Mouse (Mus musculus): Measurements from ENCODE around the gene Ssx2ip.
A peak's percentile ranks its signal among the peaks of the same experiment; 100 is the strongest.

Ssx2ip gene

DNA sequence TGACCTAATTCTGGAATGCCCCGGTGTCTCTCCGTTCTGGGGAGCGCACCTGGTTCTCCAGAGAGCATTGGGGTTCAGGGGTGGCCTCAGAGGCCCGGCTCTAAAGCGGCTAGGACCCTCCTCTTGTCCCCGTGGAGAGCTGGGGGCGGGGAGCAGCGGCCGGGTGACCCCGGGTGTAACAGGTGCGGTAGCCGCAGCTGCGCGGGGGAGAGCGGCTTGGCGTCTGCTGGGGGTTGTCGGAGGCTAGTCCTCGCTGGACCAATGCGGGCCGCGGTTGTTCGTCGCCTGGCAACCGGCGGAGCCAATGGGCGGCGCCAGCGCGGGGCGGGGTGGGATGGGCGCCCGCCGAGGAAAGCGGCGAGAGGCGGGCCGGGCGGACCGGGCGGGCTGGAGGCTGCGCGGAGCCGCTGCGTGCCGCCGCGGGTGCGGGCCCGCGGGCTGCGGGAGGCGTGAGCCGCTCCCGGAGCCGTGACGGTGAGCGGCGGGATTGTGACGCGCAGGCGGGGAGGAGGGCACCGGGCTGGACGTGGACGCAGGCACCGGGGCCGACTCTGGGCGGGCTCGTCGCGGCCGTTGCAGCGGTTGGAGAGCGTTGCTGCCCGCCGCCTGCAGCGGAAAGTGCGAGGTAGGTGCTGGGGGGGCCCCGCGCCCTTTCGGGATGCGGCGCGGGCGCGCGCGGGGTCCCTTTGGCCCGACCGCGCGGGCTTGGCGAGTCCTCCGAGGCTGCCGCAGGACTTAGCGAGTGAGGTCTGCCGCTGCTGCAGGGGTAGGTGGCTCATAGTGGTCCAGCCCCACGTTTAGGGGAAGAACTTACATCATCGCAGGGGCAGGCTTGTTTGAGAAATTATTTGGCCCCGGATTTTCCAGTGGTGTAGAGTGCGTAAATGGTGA, at the start of gene Ssx2ip:
Gene Ssx2ip (plus strand): TSS at position 332 of the 891 bp plus-strand sequence.
- DNase-seq (ENCODE audit: low spot score in 2 of 2) = peak; percentile 95 to 98

- no peak for DNase-seq (ENCODE audit: low spot score in 2 of 2)
Measured at GRCm38 (mm10) chr3:146355146-146355545, 49.3 kb upstream of the Ssx2ip start.

DNA sequence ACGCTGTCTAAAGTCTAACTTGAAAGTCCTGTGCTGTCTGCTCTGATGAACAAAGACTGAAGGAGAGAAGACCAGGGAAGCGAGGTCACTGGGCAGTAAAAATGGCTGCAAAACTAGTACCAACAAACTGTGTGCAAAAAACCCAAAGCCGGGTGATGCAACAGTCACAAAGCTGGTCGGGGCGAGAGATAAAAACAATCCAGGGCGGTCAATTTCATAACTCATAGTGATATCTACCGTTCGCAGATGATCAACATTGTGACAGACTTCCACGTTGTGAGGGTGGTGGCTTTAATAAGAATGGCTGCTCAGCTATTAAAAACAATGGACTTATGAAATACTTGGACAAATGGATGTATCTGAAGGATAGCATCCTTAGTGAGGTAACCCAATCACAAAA, 39.0 kb upstream of the Ssx2ip start:
- no peak for DNase-seq (ENCODE audit: low spot score in 2 of 2)

GRCm38 (mm10) chr3:146367058-146367457, 37.4 kb upstream of the Ssx2ip start:
- DNase-seq (ENCODE audit: low spot score in 2 of 2) = no peak

- DNase-seq (ENCODE audit: low spot score in 2 of 2) = no peak
Measured at GRCm38 (mm10) chr3:146370553-146371095, 33.8 kb upstream of the Ssx2ip start.

DNA sequence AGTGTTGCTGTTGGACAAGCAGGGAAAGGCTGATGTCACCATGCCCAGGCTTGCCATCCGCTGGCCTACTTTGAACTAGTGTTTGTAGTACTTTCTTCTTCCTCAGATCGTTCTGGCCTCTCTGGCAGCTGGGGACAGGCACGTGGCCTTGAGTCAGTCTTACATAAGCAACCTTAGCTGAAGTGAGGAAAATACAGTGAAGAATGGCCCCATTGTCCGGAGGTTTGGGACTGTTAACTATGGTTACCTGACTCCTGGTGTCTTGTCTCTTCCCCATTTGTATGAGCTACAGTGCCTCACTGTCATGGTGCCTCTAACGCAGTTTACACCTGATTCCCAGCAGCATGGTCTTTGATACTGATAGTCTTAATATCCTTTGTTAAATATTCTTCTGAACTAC, 33.2 kb upstream of the Ssx2ip start:
- DNase-seq (ENCODE audit: low spot score in 2 of 2) = no peak

DNA sequence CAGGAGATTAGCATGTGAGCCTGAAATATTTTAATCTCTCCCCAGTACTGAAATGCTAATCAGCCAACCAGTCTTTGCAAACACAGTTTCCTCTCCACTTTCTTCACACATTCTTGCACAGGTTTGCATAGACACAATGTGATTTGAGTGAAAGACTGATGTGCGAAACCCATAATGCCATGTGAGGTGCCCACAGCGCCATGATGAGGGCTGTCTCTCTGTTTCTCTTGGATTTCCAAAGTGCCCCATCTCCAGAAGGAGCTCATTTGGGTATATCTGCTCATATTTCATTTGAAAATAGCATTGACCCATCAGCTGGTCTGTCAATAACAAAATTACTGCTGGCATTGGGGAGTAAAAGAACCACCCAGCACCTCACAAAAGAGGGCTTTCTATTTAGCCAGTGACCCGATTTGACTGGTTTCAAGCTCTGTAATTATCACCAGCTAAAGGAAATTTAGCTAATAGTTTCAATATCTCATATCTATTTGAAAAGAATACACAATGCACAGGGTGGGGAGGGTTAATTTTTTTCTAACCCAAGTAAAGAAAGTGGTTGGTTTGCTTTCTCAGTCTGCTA, 29.8 kb upstream of the Ssx2ip start:
- DNase-seq (ENCODE audit: low spot score in 2 of 2) = no peak

- no peak for DNase-seq (ENCODE audit: low spot score in 2 of 2)
Measured at GRCm38 (mm10) chr3:146375224-146375657, 29.2 kb upstream of the Ssx2ip start.

DNA sequence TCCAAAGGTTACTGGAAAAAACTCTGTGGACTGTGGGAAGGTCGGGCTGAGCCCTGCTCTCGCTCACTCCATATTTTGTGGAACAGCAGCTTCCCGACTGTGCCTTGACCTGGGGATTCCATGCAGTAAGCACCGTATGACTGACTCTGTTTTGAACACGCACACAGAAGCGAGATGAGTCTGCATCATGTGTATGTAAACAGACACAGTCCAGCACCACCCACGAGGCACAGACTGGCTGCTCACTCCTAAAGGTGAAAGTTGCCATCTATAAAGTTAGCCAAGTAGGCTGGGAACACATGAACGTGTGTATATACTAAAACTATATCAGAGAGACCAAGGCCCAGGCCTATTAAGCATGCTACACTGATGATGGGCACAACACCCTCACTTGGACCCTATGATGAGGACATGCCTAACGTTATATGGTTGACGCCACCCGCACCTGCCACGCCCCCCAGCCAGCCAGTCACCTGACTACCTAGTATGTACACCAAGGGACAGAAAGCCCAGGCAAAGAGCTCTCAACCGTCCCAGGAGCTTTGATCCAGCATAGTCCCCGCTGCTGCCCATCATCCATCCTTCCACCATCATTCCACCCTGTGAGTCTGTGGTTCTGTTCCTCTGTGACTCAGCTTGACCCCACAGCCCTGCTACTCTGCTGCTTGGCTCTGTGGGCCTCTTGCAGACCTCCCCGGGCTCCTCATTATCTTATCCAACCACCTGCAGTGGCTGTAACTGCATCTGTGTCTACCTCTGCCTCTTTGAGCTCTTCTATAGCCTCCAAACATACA, 27.9 kb upstream of the Ssx2ip start:
- no peak for DNase-seq (ENCODE audit: low spot score in 2 of 2)

DNA sequence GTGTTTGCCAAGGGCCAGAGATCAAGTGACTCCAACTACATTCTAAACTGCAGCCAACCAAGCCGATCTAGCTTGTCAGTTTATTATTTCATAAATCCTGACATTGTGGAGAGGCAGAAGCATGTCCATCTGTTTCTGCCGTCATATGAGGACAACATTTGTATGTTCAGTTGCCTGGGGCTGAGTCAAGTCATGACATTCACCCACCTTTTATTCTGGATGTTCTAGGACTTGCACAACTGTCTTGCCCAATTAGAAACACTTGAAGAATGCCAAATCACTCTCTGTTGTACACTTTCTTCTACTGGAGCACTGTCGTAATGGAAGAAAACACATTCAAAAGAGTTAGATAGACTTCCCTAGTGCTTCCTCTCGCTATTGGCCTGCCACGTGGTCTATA, 27.2 kb upstream of the Ssx2ip start:
- DNase-seq (ENCODE audit: low spot score in 2 of 2) = no peak

- no peak for DNase-seq (ENCODE audit: low spot score in 2 of 2)
Measured at GRCm38 (mm10) chr3:146378753-146379152, 25.7 kb upstream of the Ssx2ip start.

DNA sequence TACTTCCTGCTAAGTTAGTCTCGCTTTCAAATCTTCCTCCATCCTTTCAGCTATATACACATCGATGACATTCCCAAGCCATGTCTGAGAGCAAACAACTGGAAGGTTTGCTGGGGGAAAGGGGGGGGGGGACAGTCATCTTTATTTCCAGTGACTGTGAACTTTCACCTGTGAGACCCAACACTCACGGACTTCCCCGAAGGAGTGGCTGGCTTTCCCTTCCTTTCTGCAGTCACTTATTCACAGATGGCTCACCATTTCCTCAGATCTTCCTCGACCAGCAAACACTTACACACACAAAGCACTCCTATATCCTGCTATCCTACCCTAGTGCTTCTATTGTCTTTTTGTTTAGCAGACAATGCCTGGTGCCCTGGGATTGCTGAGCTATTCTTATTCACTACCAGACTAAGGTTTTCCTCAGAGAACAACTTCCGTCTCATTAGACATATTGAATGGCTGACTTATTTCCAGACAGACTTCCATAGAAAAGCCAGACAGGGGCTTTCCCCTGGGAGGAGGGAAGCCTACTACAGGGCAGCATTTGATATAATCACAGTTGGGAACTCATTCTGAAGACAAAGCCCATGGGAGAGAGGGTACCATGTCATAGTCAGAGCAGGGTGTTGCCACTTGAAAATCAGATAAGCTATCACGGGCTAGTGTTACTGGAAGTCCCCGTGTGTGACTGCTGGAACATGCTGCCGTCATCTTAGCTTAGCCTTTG, 24.5 kb upstream of the Ssx2ip start:
- DNase-seq (ENCODE audit: low spot score in 2 of 2) = no peak

DNA sequence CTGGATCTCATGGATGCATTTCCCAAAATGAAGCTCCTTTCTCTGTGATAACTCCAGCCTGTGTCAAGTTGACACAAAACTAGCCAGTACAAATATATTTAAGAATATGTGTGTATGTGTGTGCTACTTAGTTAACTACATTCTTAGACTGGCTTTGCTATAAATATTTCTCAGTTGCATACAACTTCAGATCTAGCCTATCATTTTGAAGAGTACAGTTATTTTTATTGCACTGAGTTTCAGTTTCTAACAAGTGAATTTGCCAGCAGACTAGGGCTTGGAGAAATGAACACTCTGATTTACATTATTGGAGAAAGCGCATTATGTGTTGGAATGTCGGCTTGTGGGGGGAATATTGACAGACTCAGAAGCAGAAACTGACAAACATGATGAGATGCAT, 23.6 kb upstream of the Ssx2ip start:
- DNase-seq (ENCODE audit: low spot score in 2 of 2) = no peak

- DNase-seq (ENCODE audit: low spot score in 2 of 2) = no peak
Measured at GRCm38 (mm10) chr3:146381471-146381870, 23.0 kb upstream of the Ssx2ip start.

GRCm38 (mm10) chr3:146386800-146387199, 17.6 kb upstream of the Ssx2ip start:
- no peak for DNase-seq (ENCODE audit: low spot score in 2 of 2)

DNA sequence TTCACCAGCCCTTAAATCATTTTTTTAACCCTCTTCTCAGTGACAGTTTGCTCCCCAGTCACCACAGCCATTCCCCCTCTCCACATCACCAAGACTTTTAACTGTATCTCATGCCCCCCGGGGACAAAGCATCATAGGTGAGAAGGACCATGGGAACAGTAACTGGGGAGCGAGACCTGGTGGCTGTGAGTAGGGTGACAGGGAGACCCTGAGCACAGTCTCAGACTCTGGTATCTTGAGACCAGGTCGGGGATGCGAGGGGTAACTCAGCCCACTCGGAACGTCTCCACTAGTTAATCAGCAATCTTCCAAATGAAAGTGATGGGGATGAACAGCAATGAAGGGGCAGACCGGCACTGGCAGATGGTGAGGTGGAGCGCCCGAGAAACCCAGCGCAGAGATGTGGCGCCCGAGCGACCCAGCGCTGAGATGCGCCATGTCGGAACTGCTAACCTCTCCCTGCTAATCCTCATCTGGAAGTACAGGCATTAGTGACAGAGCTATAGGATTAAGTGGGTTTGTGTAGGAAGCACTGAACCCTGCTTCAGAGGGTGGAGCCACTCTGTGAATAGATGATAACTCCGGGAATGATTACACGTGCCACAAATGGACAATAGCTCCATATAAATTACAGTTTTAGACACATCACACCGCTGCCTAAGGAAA, 11.7 kb upstream of the Ssx2ip start:
- no peak for DNase-seq (ENCODE audit: low spot score in 2 of 2)

- peak in 1 of 2 experiments; percentile 63 for DNase-seq (ENCODE audit: low spot score in 2 of 2)
Measured at GRCm38 (mm10) chr3:146393641-146394100, 10.8 kb upstream of the Ssx2ip start.

GRCm38 (mm10) chr3:146396256-146396655, 8.2 kb upstream of the Ssx2ip start:
- no peak for DNase-seq (ENCODE audit: low spot score in 2 of 2)

DNA sequence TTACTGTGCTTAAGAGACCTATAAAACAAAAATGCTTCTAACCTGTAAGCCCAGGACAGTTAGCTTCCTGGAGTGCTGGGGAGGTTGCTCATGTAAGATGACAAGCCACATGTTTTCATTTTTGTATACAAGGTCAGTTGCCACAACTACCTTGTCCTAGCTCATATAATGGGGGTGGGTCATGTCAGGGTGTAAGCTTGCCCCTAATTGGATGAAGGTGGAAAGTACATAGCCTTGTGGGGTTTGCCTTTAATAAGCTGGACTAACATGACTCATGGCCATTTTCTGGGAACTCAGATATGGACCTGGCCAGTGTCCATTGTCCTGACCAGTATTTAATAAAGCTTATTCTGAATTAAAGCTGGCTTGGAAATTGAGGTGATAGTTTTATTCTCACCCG, 7.5 kb upstream of the Ssx2ip start:
- DNase-seq (ENCODE audit: low spot score in 2 of 2) = no peak

- DNase-seq (ENCODE audit: low spot score in 2 of 2) = no peak
Measured at GRCm38 (mm10) chr3:146397847-146398246, 6.6 kb upstream of the Ssx2ip start.

GRCm38 (mm10) chr3:146399203-146399602, 5.2 kb upstream of the Ssx2ip start:
- peak in 1 of 2 experiments; percentile 53 for DNase-seq (ENCODE audit: low spot score in 2 of 2)

All from frontal cortex, postnatal 36 days (tissue).